Mouse (Mus musculus): ENCODE results near the gene Mctp1. TPM values are rescaled to one million over a fixed set of nuclear protein-coding genes. Genes with fewer than 3 reads are reported as not detected.

Mctp1 gene
- total RNA-seq, 4 experiments from 2014 or later: 69.5 to 79.3 (median 75.1) TPM

DNA sequence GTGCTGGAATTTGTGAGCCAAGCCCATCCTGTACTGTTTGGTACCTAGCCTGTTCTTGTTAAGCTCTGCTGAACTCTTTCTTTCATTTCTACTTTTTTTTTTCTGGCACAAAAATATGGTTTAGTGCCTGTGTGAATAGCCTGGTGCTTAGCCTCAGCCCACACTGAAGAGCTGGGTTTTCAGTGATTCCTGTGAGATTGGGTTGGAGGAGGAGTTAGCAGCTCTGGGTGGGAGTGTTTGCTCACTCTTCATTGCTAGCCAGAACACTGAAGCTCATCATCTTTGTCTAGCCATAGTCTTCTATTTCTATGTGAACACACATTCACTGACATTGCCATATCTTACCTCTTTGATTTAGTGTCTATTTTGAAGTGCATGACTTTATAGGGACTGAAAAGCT, 225.1 kb downstream of the Mctp1 start:
- DNase-seq (ENCODE audit: low spot score in 2 of 2): peak in 1 of 2 experiments; percentile 16

DNA sequence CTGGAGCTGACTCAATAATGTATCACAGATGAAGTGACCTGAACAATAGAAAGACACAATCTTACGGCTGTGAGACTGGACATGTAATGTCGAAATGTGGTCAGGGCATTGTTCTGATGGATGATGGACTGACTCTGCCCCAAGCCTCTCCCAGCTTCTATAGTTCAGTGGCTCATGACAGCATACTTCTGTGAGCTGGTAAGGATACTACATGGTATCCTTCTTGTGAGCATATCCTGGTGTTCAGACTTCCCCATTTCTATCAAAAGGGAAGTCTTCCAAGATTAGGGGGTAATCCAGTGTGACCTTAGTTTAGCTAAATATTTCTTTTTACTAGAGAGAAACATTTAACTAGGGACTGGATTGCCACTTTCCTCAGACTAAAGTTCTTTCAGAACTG, 227.2 kb downstream of the Mctp1 start:
- DNase-seq (ENCODE audit: low spot score in 2 of 2): no peak

DNA sequence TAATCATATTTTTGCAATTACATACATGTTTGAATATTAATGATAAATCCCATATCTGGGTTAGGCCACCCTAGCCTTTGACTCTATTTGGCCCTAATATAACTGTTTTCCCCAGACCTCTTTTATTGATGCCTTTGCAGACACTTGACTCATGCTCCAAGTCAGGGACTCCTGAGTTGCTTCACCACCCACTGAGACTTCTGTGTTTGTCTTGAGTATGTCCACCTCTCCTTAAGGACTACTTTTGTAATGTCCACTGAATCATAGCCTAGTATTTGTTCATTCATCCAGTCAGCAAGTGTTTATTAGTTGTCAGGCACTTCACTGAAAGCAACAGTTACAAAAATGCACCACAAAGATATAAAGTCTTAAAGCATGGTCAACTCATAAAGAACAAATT, 235.8 kb downstream of the Mctp1 start:
- DNase-seq (ENCODE audit: low spot score in 2 of 2): no peak

DNA sequence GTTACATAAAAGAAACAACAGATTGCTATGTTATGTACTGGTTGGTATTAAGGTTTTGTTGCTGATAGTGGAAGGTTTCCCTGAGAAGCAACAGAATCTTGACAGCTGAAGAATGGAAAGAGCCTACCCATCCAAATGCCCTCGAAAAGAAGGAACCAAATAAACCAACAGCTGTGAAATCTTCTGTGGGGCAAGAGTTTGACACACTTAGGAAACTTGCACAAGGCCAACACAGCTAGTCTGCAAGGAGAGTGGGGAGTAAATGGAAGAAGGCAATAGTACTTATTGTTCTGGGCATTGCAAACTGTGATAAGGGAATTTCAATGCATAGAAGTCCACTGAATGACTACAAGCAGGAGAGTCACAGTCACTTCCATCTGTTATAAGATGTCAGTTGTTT, 236.2 kb downstream of the Mctp1 start:
- DNase-seq (ENCODE audit: low spot score in 2 of 2): no peak

DNA sequence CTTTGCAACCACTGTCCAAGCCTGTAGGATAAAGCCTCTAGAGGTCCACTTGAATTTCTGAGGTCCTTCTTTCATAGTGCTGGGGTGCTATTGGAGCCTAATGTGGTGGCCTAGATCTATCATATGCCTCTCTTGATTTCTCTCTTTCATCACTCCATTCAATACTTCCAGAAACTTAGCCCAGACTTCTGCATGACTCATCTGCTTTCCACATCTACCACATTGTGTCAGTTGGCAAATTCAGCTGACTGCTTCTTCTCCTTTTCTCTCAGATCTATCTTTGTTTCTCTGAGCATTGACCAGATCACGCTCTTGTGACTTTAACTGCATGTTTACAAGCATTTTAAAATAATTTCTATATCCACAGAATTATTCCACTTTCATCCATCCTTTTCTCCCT, 249.4 kb downstream of the Mctp1 start:
- DNase-seq (ENCODE audit: low spot score in 2 of 2): no peak

DNA sequence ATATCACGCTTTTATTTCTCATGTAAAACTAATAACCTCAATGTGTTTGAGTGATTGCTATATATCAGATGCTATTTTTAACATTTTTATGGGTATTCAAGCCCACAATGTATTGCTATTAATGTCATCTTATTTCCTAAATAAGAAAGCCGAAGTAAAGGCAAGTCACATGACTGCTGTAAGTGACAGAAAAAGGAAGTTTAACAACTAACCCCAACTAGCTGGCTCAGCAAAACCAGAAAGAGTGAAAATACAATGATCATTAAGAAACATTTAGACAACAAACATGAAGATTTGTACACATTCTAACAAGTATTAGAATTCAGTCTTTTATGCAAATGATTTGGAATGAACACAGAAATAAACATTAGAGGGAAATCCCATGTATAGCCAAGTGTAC, 253.9 kb downstream of the Mctp1 start:
- DNase-seq (ENCODE audit: low spot score in 2 of 2): no peak

DNA sequence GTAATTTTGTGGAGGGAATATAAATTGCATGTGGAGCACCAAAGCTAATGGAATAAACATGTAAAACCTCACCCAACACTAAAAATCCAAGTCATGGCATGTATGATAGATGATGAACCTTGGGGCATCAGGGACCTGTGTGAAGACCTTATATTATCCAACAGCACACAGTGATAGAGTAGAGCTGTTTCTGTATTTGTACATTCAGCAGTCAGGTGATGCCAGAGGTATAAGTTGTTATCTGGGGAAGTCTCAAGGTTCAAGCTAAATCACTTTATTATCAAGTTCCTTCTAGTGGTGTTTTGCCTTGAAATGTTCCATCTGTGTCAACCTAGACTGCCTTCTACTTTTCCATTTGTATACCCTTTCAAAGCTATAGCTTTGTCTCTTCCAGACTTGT, 275.2 kb downstream of the Mctp1 start:
- DNase-seq (ENCODE audit: low spot score in 2 of 2): no peak

DNA sequence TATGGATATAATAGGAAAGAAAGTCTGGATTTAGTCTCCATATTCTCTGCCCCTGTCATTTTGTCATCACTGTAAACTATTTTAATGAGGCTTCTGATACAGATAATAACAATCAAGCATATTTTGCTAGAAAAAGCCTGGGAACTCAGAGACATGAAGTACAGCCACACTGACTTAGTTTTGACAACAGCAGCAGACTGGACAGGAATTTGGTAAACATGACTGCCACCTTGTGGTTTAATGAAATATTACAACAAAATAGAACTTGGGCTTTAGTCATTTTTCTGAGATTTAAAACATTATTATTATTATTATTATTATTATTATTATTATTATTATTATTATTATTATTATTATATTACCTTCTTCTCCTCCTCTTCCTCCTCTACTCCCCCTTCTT, 297.0 kb downstream of the Mctp1 start:
- no peak for DNase-seq (ENCODE audit: low spot score in 2 of 2)

DNA sequence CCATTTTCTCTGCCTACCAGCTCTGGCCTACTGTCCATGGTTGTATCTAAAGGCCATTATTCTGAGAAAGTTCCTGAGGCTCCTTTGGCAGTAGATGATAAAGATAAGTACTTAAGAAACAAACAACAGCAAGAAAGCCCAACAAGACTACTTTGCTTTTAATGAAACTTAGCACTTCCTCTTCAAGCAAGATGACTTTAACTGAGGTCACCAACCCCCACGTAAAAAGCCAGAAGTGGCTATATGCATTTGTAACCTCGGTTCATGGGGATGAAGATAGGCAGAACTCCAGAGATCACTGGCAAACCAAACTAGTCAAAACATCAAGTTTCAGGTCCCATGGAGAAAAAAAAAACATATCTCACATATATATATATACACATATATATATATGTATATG, 305.0 kb downstream of the Mctp1 start:
- DNase-seq (ENCODE audit: low spot score in 2 of 2): no peak

DNA sequence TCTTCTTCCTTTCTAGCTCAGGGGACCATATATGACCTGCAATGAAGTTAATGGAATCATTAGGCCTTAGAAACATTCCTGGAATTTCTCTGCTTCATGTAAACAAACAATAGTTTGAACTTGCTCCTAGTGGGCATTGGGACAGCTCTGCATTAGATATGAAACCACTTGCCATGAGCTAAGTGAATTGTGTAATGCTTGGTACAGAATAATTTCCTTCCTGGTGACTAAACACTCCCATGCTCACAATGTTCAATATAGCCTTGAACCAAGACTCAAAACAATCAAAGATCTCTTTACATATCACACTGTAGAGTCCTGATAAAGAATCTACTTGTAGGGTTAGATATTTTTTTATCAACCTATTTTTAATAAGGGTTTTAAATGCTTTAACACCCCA, 305.8 kb downstream of the Mctp1 start:
- no peak for DNase-seq (ENCODE audit: low spot score in 2 of 2)

DNA sequence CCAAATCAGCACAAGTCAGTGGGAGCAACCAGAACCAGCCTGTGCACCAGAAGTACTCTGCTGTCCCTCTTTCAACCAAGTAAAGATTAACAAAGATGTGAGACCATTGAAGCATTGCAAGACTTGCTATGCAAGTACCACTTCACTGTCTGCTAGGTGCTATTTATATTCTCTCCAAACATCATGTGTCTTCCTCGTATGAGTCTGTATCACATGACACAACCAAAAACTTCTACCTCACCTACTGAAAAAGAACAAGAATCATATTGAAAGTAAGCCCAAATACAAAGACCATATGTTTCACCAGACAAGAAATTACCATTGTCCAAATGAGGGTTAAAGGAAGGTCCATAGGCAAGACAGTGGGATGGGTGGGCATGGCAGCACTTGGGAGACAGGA, 306.4 kb downstream of the Mctp1 start:
- no peak for DNase-seq (ENCODE audit: low spot score in 2 of 2)

DNA sequence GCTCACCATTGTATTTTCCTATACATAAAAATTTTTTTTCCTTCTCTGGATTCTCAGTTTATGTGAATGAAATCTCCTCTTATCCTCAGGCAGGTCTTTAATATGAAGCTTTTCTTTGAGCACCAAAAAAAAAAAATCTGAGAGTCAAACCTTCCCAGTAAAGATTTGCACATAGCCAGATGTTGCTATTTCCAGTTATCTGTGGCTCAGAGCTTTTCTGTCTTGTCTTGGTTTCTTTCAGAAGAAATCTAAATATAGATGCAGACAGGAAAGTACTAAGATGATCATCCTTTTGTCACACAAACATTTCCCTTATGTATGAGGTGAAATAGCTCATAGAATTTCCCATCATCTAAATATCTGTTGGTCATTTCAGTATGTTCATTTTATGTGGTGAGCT, 349.7 kb downstream of the Mctp1 start:
- DNase-seq (ENCODE audit: low spot score in 2 of 2): no peak

DNA sequence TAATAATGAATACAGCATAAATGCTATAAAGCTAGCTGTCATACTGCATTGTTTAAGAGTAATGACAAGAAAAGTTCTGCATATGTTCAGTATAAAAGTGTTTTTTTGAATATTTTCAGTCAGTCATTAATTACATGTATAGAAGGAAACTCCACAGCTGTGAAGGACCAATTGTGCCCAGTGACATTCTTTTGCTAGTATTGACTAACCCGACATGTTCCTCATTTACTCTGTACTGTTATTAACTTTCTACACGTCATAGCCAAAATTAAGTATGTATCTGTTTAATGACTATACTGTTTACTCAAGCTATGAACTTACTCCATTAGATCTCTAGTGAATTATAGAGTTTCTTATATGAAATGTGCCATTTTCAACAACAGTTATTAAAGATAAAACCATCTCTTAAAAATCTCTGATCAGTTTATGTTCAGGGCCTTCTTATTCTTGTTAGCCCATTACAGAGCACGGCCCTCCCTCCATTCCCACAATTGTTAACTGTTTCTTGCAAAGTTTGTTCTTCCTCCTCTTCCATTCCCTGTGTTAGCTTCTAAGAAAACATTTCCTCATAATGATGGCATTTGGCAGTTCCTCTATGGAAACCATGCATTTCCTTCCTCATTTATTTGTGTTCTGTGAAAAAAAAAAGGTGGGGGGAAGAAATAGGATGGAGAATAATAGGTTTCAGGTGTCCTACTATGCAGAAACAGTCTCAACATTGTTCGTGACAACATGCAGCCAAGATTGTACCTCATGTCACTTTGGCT, 366.5 kb downstream of the Mctp1 start:
- DNase-seq (ENCODE audit: low spot score in 2 of 2): no peak

DNA sequence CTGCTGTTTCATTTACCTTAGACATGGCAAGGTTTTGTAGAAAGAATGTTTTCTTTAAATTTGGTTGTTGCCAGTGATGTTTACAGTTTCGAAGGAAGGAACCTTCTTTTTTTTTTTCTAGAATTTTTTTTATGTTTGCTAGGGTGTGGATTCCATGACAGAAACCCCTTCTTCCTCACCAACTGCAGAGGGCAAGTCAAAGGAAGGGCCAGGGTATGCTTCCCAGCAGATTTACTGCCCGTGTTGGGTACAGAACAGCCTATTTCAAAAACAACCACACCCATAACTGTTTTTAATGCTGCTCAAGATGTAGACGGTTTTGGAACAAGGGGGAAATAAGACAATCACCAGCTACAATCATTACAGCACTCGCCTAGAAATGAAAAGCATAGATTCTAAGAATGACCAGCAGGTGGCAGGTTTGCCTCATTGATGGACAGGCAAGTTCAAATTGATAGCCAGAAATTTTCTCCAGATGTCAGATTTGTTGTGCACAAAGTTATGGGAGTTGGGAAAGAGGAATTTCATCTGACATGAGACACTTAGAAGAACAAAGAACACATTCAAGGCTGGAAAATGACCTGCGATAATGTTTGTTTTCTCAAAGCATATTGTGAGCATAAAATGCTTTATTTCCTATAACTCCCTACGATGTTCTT, 375.6 kb downstream of the Mctp1 start:
- DNase-seq (ENCODE audit: low spot score in 2 of 2): no peak

DNA sequence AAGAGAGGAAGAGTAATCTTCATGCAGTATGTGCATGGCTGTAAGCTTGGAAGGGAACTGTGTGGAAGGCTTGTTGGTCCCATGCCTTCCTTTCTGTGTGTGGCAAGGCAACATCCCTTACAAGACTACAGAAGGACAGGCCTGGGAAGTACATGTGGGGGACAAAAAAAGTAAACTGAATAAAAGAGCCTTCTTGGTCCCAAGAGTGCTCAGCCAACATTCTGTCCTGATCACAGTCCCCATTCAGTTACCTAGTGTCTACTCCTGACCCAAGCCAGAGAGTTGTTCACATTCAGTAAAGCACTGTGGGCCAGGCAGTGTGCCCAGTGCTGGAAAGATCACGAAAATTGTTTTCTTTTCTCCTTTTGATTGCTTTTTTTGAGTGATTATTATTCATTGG, 415.3 kb downstream of the Mctp1 start:
- DNase-seq (ENCODE audit: low spot score in 2 of 2): no peak

DNA sequence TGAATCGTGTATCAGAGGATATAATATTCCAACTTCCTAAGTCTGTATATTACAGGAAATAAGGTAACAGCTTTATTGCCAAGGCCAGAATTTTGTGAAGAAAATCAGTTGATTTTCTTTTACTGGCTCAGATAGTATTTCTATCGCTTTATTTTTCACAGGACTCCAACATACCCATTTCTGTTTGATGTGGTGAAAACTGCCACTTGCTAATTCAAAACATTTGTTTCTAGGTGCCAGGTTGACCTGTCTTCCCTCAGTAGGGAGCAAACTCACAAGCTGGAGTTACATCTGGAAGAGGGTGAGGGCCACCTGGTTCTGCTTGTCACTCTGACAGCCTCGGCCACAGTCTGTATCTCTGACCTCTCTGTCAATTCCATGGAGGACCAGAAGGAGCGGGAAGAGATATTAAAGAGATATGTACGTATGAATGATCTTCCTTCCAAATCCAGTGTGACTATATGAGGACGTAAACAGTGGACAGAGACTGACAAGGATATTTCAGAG, 416.8 kb downstream of the Mctp1 start:
- DNase-seq (ENCODE audit: low spot score in 2 of 2): no peak

DNA sequence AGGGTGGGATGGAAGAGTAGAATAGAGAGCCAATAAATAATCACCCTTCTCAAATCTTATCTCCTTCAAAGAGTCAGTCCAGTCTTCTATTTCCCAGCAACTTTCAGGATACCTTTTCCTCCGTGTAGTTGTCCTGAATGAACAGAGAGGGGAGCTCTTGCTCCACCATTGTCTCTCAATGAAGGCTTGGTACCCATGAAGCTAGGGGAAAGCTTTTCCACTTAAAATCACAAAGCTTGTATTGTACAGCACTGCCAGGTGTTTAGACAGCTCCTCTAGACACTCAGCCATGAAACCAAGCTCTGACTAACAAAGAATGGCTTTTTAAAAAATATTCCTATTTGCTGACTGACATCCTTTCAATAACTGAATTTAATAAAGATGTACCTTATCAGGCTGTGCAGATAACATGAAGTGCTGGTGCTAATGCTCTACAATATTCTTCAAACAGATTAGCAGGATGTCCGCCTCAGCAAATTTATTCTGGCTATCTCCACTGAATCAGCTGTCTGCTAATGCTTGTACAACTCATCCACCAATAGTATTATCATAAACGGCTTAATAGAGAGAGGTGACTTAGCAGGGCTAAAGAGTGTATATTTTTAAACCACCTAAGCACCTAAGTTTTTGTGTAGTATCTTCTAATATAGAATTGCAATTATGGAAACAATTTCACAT, 417.9 kb downstream of the Mctp1 start:
- no peak for DNase-seq (ENCODE audit: low spot score in 2 of 2)

DNA sequence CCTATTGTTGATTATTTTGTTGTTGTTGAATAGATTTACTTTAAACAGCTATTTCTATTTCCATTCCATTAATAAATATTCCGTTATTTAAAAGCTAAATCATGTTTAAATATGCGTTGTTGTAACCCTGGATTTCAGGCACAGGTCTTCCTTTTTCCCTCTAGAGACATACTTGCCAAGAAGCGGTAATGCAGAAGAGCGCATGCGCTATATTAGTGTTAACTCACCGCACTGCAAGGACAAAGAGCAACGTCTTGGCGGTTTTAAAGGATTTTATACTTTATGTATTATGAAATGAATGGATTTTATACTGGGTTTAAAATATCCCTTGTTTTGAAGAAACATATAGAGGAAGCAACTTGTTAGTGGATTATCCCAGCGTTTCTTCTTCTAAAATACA, 418.6 kb downstream of the Mctp1 start:
- DNase-seq (ENCODE audit: low spot score in 2 of 2): no peak

DNA sequence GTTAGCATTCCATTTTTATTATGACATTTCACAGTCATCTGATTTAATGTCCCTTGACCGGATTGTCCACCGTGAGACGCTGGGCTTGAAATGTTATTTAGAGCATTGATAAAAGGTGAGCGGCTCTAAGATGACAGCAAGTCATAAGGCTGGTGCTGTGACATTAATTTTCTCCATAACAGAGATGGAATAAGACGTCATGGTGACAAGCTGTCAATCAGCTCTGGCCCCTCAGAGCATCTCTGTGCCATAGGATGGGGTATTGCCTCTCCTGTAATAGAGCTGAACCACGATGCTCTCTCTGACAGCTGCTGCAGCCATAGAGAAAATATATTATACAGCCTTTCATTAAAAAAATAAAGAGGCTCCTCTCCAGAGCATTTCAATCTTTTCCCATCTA, 419.5 kb downstream of the Mctp1 start:
- no peak for DNase-seq (ENCODE audit: low spot score in 2 of 2)

DNA sequence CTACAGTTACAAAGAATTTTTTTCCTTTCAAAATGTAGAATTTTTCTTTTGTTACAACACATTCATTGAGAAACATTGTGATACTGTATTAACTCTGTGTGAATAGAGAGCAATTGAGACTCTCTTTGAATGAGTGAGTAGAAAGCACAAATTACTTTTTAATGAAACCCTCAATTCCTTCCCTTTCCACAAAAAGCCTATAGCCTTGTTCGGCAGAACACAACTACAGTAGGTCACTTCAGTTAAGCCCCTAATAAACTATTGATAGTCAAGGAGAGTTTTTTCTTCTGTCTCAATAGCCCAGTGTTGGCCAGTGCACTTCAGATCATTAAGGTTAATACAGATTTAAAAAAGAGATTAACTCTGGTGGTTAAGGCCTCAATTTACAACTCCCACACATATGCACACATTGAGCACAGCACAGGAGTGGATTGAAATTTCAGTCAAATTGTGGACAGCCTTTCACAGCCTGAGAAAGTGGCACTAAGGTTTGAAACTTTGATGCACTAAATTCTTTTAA, 424.6 kb downstream of the Mctp1 start:
- no peak for DNase-seq (ENCODE audit: low spot score in 2 of 2)

DNA sequence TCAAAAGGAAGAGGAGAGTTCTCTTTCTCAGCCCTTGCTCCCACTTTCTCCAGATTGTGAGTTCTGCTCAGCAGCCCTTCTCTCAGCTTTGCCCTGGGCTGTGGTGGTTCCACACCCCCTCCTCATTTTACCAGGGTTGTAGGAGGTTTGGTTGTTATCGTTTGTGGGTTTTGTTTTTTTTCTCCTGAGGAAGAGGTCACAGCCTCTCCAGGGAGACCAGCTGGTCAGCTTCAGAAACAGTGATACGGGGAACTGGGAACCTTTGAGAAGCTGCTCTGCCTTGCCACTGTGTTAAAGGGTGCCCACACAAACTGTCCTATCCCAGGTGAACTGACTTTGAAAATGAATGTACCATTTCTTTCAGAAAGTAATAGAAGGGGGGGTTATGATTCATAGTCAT, 425.5 kb downstream of the Mctp1 start:
- no peak for DNase-seq (ENCODE audit: low spot score in 2 of 2)

DNA sequence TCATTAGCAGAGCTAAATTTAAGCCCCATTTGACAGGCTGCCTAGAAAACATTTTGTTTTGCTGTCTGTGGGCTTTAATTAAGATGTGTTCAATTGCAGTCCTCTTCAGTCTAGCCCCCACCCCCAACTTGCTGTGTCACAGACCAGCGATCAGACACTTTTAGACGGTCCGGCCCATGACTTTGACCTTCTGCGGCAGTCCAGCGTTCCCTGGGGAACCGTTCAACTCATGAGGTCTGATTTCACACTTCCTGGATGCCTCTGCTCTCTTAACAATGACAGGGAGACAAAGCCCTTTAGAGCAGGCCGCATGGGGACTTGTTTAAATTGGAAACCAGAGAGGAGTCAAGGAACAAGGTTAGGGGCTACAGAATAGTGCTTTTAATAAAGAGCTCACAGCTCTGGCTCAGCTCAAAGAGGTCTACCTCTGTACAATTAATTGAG, 426.2 kb downstream of the Mctp1 start:
- DNase-seq (ENCODE audit: low spot score in 2 of 2): peak in 1 of 2 experiments; percentile 24
